Mouse (Mus musculus): ENCODE results near the gene Eif4g3. TPM values are rescaled to one million over a fixed set of nuclear protein-coding genes. Genes with fewer than 3 reads are reported as not detected.

Eif4g3 gene
- polyA plus RNA-seq, 1 experiment from 2014 or later = 34.1 TPM

DNA sequence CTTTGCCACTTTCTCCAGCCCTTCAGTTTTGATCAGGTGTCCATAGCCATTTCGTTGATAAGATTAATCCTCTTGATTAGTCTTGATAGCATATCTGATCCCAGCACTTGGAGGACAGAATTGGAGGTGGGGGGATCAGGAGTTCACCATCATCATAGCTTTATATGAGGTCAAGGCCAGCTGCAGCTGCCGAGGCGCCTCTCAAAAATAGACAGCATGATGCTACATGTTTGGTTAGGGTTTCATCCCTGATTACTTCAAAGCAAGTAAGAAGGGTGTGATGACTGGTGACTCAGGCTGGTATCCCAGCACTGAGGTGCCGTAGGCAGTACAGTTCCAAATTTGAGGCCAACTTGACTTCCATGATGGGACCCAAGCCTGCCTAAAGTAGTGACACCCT is 176.6 kb downstream of the Eif4g3 start:
- Histone ChIP-seq H3K9me3 (replicated peaks) (no peaks in the 10 kb centered on the region), H3K4me3 (no peak overlapping the region), H3K27me3 (ENCODE audit: low read depth, poor library complexity, severe bottlenecking) (no peaks in the 10 kb centered on the region), H3K4me1 (peaks cover under 1% of the 10 kb centered on the region; the same call in 1 of the 2 replicates), H3K27ac (replicated peaks) (no peak overlapping the region), H3K36me3 (peaks cover 100% of the 10 kb centered on the region)
- no peak for DNase-seq (ENCODE audit: low spot score)
- WGBS = 97% methylated on average over 4 of the region's 4 CpGs

- peaks cover 100% of the 10 kb centered on the region for H3K36me3 ChIP-seq
- H3K4me3 ChIP-seq = no peak overlapping the region
- DNase-seq (ENCODE audit: low spot score) = no peak
- WGBS = 92% methylated on average over 4 of the region's 4 CpGs
- H3K4me1 ChIP-seq = no peaks in the 10 kb centered on the region
- H3K27me3 ChIP-seq (ENCODE audit: low read depth, poor library complexity, severe bottlenecking) = no peaks in the 10 kb centered on the region
- H3K9me3 ChIP-seq (replicated peaks) = no peaks in the 10 kb centered on the region
- H3K27ac ChIP-seq (replicated peaks) = no peak overlapping the region
These were observed 179.9 kb downstream of the Eif4g3 start for GRCm38 (mm10) chr4:138172686-138173085.

- no peak for DNase-seq (ENCODE audit: low spot score)
- H3K4me1 ChIP-seq = no peaks in the 10 kb centered on the region
- WGBS = 97% methylated on average over 5 of the region's 5 CpGs
- H3K36me3 ChIP-seq = peaks cover 100% of the 10 kb centered on the region
- H3K9me3 ChIP-seq (replicated peaks) = no peaks in the 10 kb centered on the region
- H3K27ac ChIP-seq (replicated peaks) = no peak overlapping the region
- H3K4me3 ChIP-seq = no peak overlapping the region
- no peaks in the 10 kb centered on the region for H3K27me3 ChIP-seq (ENCODE audit: low read depth, poor library complexity, severe bottlenecking)
These were observed 186.6 kb downstream of the Eif4g3 start for GRCm38 (mm10) chr4:138179391-138179790.

- Histone ChIP-seq H3K4me3 (no peak overlapping the region), H3K27ac (replicated peaks) (no peak overlapping the region), H3K4me1 (no peaks in the 10 kb centered on the region), H3K36me3 (peaks cover 100% of the 10 kb centered on the region), H3K9me3 (replicated peaks) (no peaks in the 10 kb centered on the region), H3K27me3 (ENCODE audit: low read depth, poor library complexity, severe bottlenecking) (no peaks in the 10 kb centered on the region)
- no peak for DNase-seq (ENCODE audit: low spot score)
- 95% methylated on average over 4 of the region's 4 CpGs for WGBS
These were observed 187.9 kb downstream of the Eif4g3 start for GRCm38 (mm10) chr4:138180719-138181118.

DNA sequence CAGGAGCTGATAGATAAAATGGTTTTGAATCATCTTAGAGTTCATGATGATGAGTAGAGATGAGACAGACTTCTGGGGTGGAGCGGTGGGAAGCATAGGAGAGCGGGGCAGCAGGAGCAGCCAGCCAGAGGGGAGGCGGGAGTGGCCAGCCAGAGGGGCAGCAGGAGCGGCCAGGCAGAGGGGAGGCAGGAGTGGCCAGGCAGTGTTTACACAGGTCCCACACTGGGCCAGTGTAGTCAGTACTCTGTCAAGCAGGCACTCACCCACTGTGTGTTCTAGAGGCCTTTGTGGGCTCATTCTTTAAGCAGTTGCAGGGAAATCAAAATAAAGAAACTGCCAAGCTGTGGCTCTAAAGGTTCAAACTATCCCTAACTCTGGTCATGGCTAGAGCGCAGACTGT is 191.2 kb downstream of the Eif4g3 start:
- no peak for DNase-seq (ENCODE audit: low spot score)
- Histone ChIP-seq H3K4me1 (no peaks in the 10 kb centered on the region), H3K9me3 (replicated peaks) (no peaks in the 10 kb centered on the region), H3K27me3 (ENCODE audit: low read depth, poor library complexity, severe bottlenecking) (no peaks in the 10 kb centered on the region), H3K36me3 (peaks cover 100% of the 10 kb centered on the region), H3K4me3 (no peak overlapping the region), H3K27ac (replicated peaks) (no peak overlapping the region)
- WGBS = 92% methylated on average over 5 of the region's 5 CpGs

DNA sequence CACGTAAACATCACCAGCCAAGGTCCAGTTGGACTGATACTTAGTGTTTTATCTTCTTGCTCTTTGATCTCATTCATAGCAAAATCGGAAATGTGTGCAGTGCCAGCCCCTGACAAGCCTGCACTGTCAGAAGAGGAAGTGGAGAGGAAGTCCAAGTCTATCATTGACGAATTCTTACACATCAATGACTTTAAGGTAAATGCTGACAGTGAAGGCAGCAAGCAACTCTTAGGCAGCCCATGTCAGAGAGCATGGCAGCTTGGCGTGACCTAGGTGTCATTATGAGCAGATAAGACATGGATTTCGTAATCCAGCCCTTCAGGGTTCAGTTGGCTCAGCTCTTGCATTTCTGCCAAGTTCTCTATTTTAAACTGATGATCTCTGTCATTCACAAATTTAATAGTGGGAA is 191.8 kb downstream of the Eif4g3 start:
- Histone ChIP-seq H3K4me3 (no peak overlapping the region), H3K27ac (replicated peaks) (no peak overlapping the region), H3K27me3 (ENCODE audit: low read depth, poor library complexity, severe bottlenecking) (no peaks in the 10 kb centered on the region), H3K36me3 (peaks cover 100% of the 10 kb centered on the region), H3K4me1 (no peaks in the 10 kb centered on the region), H3K9me3 (replicated peaks) (no peaks in the 10 kb centered on the region)
- no peak for DNase-seq (ENCODE audit: low spot score)
- 91% methylated on average over 5 of the region's 5 CpGs for WGBS

- Histone ChIP-seq H3K4me1 (no peaks in the 10 kb centered on the region), H3K27me3 (ENCODE audit: low read depth, poor library complexity, severe bottlenecking) (no peaks in the 10 kb centered on the region), H3K36me3 (peaks cover 100% of the 10 kb centered on the region), H3K27ac (replicated peaks) (no peak overlapping the region), H3K4me3 (no peak overlapping the region), H3K9me3 (replicated peaks) (no peaks in the 10 kb centered on the region)
- DNase-seq (ENCODE audit: low spot score) = no peak
- 94% methylated on average over 7 of the region's 7 CpGs for WGBS
These were observed 193.1 kb downstream of the Eif4g3 start for GRCm38 (mm10) chr4:138185961-138186360.

DNA sequence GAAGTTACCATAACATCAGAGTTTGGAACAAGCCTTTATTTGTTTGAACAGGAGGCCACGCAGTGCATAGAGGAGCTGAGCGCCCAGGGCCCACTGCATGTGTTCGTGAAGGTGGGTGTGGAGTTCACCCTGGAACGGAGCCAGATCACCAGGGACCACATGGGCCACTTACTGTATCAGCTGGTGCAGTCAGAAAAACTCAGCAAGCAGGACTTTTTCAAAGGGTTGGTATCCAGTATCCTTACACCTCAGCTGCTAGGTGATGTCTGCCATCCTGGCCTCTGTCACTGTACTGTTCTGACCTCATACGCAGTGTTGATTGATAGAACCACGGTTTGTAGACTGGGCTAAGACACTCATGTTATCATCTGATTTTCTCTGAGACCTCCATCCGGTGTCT is 195.2 kb downstream of the Eif4g3 start:
- 96% methylated on average over 7 of the region's 7 CpGs for WGBS
- Histone ChIP-seq H3K36me3 (peaks cover 99% of the 10 kb centered on the region), H3K9me3 (replicated peaks) (no peaks in the 10 kb centered on the region)

DNA sequence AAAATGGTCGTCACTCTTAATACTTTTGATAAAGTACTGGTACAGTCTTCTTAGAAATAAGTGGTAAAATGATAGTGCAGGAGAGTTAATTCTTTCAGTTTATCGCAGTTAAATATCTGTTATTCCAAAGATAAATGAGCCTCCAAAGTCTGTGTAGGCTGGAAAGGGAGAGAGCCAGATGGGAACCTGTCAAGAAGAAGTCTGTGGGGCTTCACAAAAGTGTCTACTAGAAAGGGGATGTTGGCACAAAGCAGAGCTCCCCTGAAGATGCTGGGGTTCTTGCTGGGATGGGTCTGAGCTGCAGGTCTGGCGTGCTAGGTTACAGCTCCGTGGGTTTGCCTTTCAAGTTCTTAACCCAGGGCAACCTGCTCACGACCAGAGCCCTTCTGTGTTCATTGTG is 199.7 kb downstream of the Eif4g3 start:
- Histone ChIP-seq H3K9me3 (replicated peaks) (no peaks in the 10 kb centered on the region), H3K27ac (replicated peaks) (no peak overlapping the region), H3K4me1 (no peaks in the 10 kb centered on the region), H3K36me3 (peaks cover 98% of the 10 kb centered on the region), H3K27me3 (ENCODE audit: low read depth, poor library complexity, severe bottlenecking) (no peaks in the 10 kb centered on the region), H3K4me3 (no peak overlapping the region)
- WGBS = 92% methylated on average over 5 of the region's 5 CpGs
- DNase-seq (ENCODE audit: low spot score) = no peak

More for the DNA sequence above, 195.2 kb downstream of the Eif4g3 start:
- no peaks in the 10 kb centered on the region for H3K4me1 ChIP-seq
- H3K4me3 ChIP-seq = no peak overlapping the region
- no peak overlapping the region for H3K27ac ChIP-seq (replicated peaks)
- no peak for DNase-seq (ENCODE audit: low spot score)
- H3K27me3 ChIP-seq (ENCODE audit: low read depth, poor library complexity, severe bottlenecking) = no peaks in the 10 kb centered on the region

GRCm38 (mm10) chr4:138200769-138201168 is 207.9 kb downstream of the Eif4g3 start:
- DNase-seq (ENCODE audit: low spot score) = no peak
- Histone ChIP-seq H3K36me3 (peaks cover 99% of the 10 kb centered on the region), H3K4me1 (no peaks in the 10 kb centered on the region), H3K27ac (replicated peaks) (no peak overlapping the region), H3K9me3 (replicated peaks) (no peaks in the 10 kb centered on the region), H3K27me3 (ENCODE audit: low read depth, poor library complexity, severe bottlenecking) (no peaks in the 10 kb centered on the region), H3K4me3 (no peak overlapping the region)
- 91% methylated on average over 3 of the region's 3 CpGs for WGBS

DNA sequence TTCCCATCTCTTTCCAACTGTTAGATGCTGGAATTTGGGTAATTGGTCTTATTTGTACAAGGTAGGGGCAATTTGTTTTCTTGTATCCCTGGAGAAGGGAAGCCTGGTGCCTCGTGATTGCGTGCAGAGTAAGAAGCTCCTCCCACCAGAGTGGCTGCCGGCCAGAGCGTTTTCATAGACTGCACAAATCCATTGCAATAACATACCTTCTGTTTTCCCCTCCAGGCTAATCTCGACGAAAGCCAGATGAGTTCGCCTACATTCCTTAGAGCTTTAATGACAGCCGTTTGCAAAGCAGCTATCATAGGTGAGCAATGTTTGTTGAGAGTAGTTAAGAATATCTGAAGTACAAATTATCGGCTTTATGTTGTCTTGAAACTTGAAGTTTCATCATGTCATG is 208.9 kb downstream of the Eif4g3 start:
- no peak for DNase-seq (ENCODE audit: low spot score)
- Histone ChIP-seq H3K27me3 (ENCODE audit: low read depth, poor library complexity, severe bottlenecking) (no peaks in the 10 kb centered on the region), H3K4me3 (no peak overlapping the region), H3K36me3 (peaks cover 98% of the 10 kb centered on the region), H3K4me1 (no peaks in the 10 kb centered on the region), H3K27ac (replicated peaks) (no peak overlapping the region), H3K9me3 (replicated peaks) (no peaks in the 10 kb centered on the region)
- WGBS = 90% methylated on average over 9 of the region's 9 CpGs

- H3K4me3 ChIP-seq = no peak overlapping the region
- H3K36me3 ChIP-seq = peaks cover 50% of the 10 kb centered on the region
- WGBS = 93% methylated on average over 5 of the region's 5 CpGs
- H3K4me1 ChIP-seq = no peaks in the 10 kb centered on the region
- H3K27me3 ChIP-seq (ENCODE audit: low read depth, poor library complexity, severe bottlenecking) = no peaks in the 10 kb centered on the region
- no peaks in the 10 kb centered on the region for H3K9me3 ChIP-seq (replicated peaks)
- DNase-seq (ENCODE audit: low spot score) = no peak
- no peak overlapping the region for H3K27ac ChIP-seq (replicated peaks)
These were observed 217.3 kb downstream of the Eif4g3 start for GRCm38 (mm10) chr4:138210116-138210515.

- no peak overlapping the region for H3K4me3 ChIP-seq
- WGBS = 93% methylated on average over 3 of the region's 3 CpGs
- H3K36me3 ChIP-seq = peaks cover 21% of the 10 kb centered on the region
- peaks cover 23% of the 10 kb centered on the region for H3K4me1 ChIP-seq
- no peaks in the 10 kb centered on the region for H3K27me3 ChIP-seq (ENCODE audit: low read depth, poor library complexity, severe bottlenecking)
- H3K27ac ChIP-seq (replicated peaks) = no peak overlapping the region
- H3K9me3 ChIP-seq (replicated peaks) = no peaks in the 10 kb centered on the region
- no peak for DNase-seq (ENCODE audit: low spot score)
These were observed 221.0 kb downstream of the Eif4g3 start for GRCm38 (mm10) chr4:138213861-138214260.

DNA sequence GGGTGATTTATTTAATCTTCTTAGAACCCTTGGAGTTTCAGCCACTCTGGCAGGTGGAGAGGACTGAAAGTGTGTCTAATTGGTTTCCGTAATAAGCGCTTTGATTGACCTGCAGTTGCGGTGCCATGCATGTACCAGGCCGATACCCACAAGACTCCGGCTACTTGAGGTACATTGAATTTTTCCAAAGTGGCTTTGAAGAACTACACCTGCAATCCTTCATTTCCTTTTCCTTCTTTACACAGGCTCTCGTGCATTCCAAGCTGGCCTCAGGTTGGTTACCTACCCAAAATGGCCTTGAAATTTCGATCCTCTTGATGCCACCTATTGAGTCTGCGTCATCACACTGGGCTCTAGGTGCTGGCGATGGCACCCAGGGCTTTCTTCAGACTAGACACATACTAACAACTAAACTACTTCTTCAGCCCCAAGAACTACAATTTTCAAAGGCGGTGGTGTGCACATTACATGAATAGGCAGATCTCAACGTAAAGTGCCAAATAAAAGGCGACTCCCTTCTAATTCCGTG is 222.9 kb downstream of the Eif4g3 start:
- H3K9me3 ChIP-seq (replicated peaks) = no peaks in the 10 kb centered on the region
- peaks cover 20% of the 10 kb centered on the region for H3K36me3 ChIP-seq
- H3K27me3 ChIP-seq (ENCODE audit: low read depth, poor library complexity, severe bottlenecking) = no peaks in the 10 kb centered on the region
- WGBS = 54% methylated on average over 13 of the region's 13 CpGs
- peak overlapping the region; percentile 87 for H3K4me3 ChIP-seq
- no peak for DNase-seq (ENCODE audit: low spot score)
- peaks cover 33% of the 10 kb centered on the region for H3K4me1 ChIP-seq
- H3K27ac ChIP-seq (replicated peaks) = peak overlapping the region; percentile 99

Data from midbrain, embryonic 10.5 days (tissue).